Mouse (Mus musculus) E14TG2a.4 (cell line): Measurements from ENCODE around the gene Gfy.

ENCODE experiments used
- CTCF ChIP-seq: conservative IDR thresholded peaks from 2 replicates; pipeline ENCODE4 v1.5.1; 2014; ENCODE audit warnings: low read length
- NANOG ChIP-seq: IDR thresholded peaks from 2 replicates; pipeline ENCODE4 v1.6.1; 2014; ENCODE audit warnings: borderline replicate concordance, low read length, mixed read lengths
- POU5F1 ChIP-seq: IDR thresholded peaks from 2 replicates; pipeline ENCODE4 v1.6.1; 2014; ENCODE audit warnings: low read length, borderline replicate concordance

DNA sequence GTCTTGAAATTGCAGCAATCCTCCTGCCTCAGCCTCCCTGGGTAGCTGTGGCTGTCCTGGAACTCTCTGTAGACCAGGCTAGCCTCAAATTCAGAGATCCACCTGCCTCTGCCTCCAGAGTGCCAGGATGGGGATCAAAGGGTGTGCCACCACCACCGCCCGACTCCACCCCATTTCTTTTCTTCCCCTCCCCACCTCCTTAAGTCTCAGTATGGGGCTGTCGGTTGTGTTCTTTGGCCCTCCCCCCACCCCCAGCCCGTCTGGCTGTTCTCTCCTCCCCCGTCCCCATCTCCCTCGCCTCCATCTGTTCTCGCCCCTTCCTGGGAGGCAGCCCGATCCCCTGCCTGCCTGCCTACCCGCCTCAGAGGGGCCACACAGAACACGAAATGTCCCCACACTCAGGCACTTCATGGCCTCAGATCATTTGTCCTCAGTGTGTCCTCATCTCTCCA is 12.4 kb downstream of the Gfy start:
- TF ChIP-seq CTCF: no peak
- no peak for TF ChIP-seq POU5F1
- TF ChIP-seq NANOG: no peak
